Mouse (Mus musculus): Measurements from ENCODE around the gene Hist1h3d. TPM values are rescaled to one million over a fixed set of nuclear protein-coding genes. Genes with fewer than 3 reads are reported as not detected.

The Hist1h3d gene
- polyA plus RNA-seq, 2 experiments from 2014 or later = 0.23 TPM; not detected in 1

Other genes starting within 250 kb of the Hist1h3d start
- gene Zfp322a, start 206.6 kb upstream of the Hist1h3d start, polyA plus RNA-seq (2017; shearing (Covaris generic)) = 10 to 100 TPM; 17.0 to 20.0 TPM
- gene Abt1, start 151.9 kb upstream of the Hist1h3d start, polyA plus RNA-seq (2017; shearing (Covaris generic)) = 10 to 100 TPM in 1 of 2 experiments, 1 to 10 TPM in 1; 9.8 to 10.9 TPM
- 1 to 10 TPM in 1 of 2 experiments, under 1 TPM in 1; 0.16 to 2.6 TPM for gene Btn1a1, start 109.9 kb upstream of the Hist1h3d start, polyA plus RNA-seq (2017; shearing (Covaris generic))
- under 1 TPM in 1 of 2 experiments, not detected in 1; 0.17 TPM for gene Btn2a2, start 86.9 kb upstream of the Hist1h3d start, polyA plus RNA-seq (2017; shearing (Covaris generic))
- gene Hist1h4h, start 44.7 kb upstream of the Hist1h3d start, polyA plus RNA-seq (2017; shearing (Covaris generic)) = 10 to 100 TPM in 1 of 2 experiments, 1 to 10 TPM in 1; 7.1 to 14.6 TPM
- gene Hist1h2af, start 41.9 kb upstream of the Hist1h3d start, polyA plus RNA-seq (2017; shearing (Covaris generic)) = not detected
- not detected for gene Hist1h3g, start 40.3 kb upstream of the Hist1h3d start, polyA plus RNA-seq (2017; shearing (Covaris generic))
- gene Hist1h2bh, start 32.4 kb upstream of the Hist1h3d start, polyA plus RNA-seq (2017; shearing (Covaris generic)) = 1 to 10 TPM in 1 of 2 experiments, under 1 TPM in 1; 0.52 to 5.2 TPM
- gene Hist1h3f, start 31.7 kb upstream of the Hist1h3d start, polyA plus RNA-seq (2017; shearing (Covaris generic)) = 1 to 10 TPM; 1.3 to 3.2 TPM
- gene Hist1h4f, start 24.1 kb upstream of the Hist1h3d start, polyA plus RNA-seq (2017; shearing (Covaris generic)) = 1 to 10 TPM in 1 of 2 experiments, not detected in 1; 1.4 TPM
- gene Hist1h1d, start 22.5 kb upstream of the Hist1h3d start, polyA plus RNA-seq (2017; shearing (Covaris generic)) = 1 to 10 TPM in 1 of 2 experiments, under 1 TPM in 1; 0.99 to 2.4 TPM
- 1 to 10 TPM; 3.2 to 8.8 TPM for gene Hist1h3e, start 13.4 kb upstream of the Hist1h3d start, polyA plus RNA-seq (2017; shearing (Covaris generic))
- 1 to 10 TPM; 4.5 to 6.5 TPM for gene Hist1h2ae, start 4.5 kb upstream of the Hist1h3d start, polyA plus RNA-seq (2017; shearing (Covaris generic))
- 10 to 100 TPM in 1 of 2 experiments, 1 to 10 TPM in 1; 7.3 to 11.3 TPM for gene Hist1h2bg, start 4.4 kb upstream of the Hist1h3d start, polyA plus RNA-seq (2017; shearing (Covaris generic))
- gene Hist1h2bf, start 1.6 kb upstream of the Hist1h3d start, polyA plus RNA-seq (2017; shearing (Covaris generic)) = 1 to 10 TPM in 1 of 2 experiments, not detected in 1; 1.5 TPM
- gene Hist1h2ad, start 1.4 kb upstream of the Hist1h3d start, polyA plus RNA-seq (2017; shearing (Covaris generic)) = under 1 TPM in 1 of 2 experiments, not detected in 1; 0.35 TPM
- 10 to 100 TPM; 12.4 to 29.7 TPM for gene Hist1h4d, start 5.8 kb downstream of the Hist1h3d start, polyA plus RNA-seq (2017; shearing (Covaris generic))
- gene Hist1h2be, start 45.4 kb downstream of the Hist1h3d start, polyA plus RNA-seq (2017; shearing (Covaris generic)) = 1 to 10 TPM; 2.7 to 2.9 TPM
- 10 to 100 TPM; 13.4 to 19.2 TPM for gene Hist1h1e, start 46.8 kb downstream of the Hist1h3d start, polyA plus RNA-seq (2017; shearing (Covaris generic))
- gene Hist1h2ac, start 108.2 kb downstream of the Hist1h3d start, polyA plus RNA-seq (2017; shearing (Covaris generic)) = 1 to 10 TPM; 2.2 to 4.6 TPM
- gene Hist1h2bc, start 108.4 kb downstream of the Hist1h3d start, polyA plus RNA-seq (2017; shearing (Covaris generic)) = 1 to 10 TPM; 6.3 to 8.3 TPM
- gene Hist1h1t, start 120.1 kb downstream of the Hist1h3d start, polyA plus RNA-seq (2017; shearing (Covaris generic)) = under 1 TPM in 1 of 2 experiments, not detected in 1; 0.53 TPM
- 10 to 100 TPM in 1 of 2 experiments, 1 to 10 TPM in 1; 4.3 to 11.5 TPM for gene Hist1h4c, start 122.7 kb downstream of the Hist1h3d start, polyA plus RNA-seq (2017; shearing (Covaris generic))
- under 1 TPM; 0.75 to 0.92 TPM for gene Hfe, start 135.1 kb downstream of the Hist1h3d start, polyA plus RNA-seq (2017; shearing (Covaris generic))
- gene Hist1h1c, start 163.0 kb downstream of the Hist1h3d start, polyA plus RNA-seq (2017; shearing (Covaris generic)) = 10 to 100 TPM; 25.5 to 40.4 TPM
- not detected for gene Hist1h3c, start 169.8 kb downstream of the Hist1h3d start, polyA plus RNA-seq (2017; shearing (Covaris generic))
- under 1 TPM in 1 of 2 experiments, not detected in 1; 0.80 TPM for gene Hist1h2bb, start 171.0 kb downstream of the Hist1h3d start, polyA plus RNA-seq (2017; shearing (Covaris generic))
- gene Hist1h2ab, start 175.4 kb downstream of the Hist1h3d start, polyA plus RNA-seq (2017; shearing (Covaris generic)) = 1 to 10 TPM in 1 of 2 experiments, under 1 TPM in 1; 0.42 to 2.0 TPM
- not detected for gene Hist1h3b, start 176.5 kb downstream of the Hist1h3d start, polyA plus RNA-seq (2017; shearing (Covaris generic))
- gene Hist1h4b, start 181.2 kb downstream of the Hist1h3d start, polyA plus RNA-seq (2017; shearing (Covaris generic)) = 1 to 10 TPM; 6.9 to 9.9 TPM
- gene Hist1h4a, start 185.5 kb downstream of the Hist1h3d start, polyA plus RNA-seq (2017; shearing (Covaris generic)) = not detected
- 10 to 100 TPM in 1 of 2 experiments, 1 to 10 TPM in 1; 5.0 to 15.8 TPM for gene Hist1h3a, start 186.6 kb downstream of the Hist1h3d start, polyA plus RNA-seq (2017; shearing (Covaris generic))
- 1 to 10 TPM; 1.0 to 1.6 TPM for gene Hist1h1a, start 187.9 kb downstream of the Hist1h3d start, polyA plus RNA-seq (2017; shearing (Covaris generic))
- under 1 TPM; 0.07 to 0.47 TPM for gene Trim38, start 194.2 kb downstream of the Hist1h3d start, polyA plus RNA-seq (2017; shearing (Covaris generic))
- under 1 TPM; 0.04 to 0.13 TPM for gene Slc17a2, start 231.2 kb downstream of the Hist1h3d start, polyA plus RNA-seq (2017; shearing (Covaris generic))